Mouse (Mus musculus) frontal cortex, postnatal 25 days (tissue): ENCODE data around the gene Ror1.

ENCODE experiments used
- DNase-seq, 2 experiments: peaks; one replicate each; pipeline ENCODE4 v3.0.0; 2022; ENCODE audit warnings: low spot score in 2 of 2

The Ror1 gene

DNA sequence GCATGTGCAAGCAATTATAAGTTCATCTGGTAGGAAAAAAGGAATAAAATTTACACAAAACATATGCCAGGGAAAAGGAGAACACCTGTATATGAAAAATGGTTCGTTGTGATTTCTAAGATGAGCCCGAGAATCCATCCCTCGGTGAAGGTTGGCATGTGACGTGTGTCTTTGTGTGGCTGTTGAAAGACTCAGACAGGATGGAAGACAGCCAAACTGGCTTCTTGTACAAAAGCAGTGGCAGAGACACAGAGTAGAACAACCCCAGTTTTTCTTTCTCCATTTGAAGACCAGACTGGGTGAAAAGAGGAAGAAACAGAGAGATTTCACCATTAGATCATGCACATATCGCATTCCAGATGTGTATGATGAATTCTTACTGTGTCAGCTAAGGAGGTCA lies 62.8 kb downstream of the Ror1 start:
- no peak for DNase-seq

DNA sequence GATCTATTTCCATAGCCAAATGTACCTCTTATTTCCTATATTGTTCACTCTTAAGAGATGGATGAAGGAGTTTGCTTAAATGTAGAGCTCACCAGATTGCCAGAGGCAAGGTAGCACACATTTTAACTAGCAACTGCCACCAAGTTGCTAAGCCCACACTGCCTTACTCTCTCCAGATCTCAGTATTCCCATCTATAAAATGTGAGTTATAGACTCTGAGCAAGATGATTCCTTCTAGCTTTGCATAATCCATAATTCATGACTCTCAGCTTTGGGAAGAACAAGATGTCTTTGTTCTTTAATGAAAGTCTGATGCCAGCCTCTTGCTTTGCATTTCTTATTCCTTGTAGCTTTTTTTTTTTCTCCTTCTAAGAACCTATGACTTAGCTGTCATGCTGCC lies 64.6 kb downstream of the Ror1 start:
- no peak for DNase-seq

DNA sequence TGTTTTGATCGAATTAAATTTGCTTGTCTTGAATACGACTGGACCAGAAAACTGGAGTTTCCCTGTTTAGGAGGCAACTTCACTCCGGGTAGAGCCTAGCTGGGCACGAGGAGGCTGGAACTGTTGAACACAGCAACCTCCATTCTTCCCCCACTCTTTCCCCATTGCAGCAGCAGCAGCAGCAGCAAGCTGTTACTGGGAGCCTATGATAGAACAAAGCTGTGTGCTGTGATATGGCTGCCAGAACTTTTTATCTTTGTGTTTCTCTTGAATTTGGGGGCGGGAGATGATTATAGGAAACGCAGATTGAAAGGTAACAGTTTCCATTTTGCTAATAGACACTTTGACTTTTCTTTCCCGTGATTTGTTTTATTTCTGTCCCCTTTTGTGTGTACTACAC lies 70.2 kb downstream of the Ror1 start:
- no peak for DNase-seq

DNA sequence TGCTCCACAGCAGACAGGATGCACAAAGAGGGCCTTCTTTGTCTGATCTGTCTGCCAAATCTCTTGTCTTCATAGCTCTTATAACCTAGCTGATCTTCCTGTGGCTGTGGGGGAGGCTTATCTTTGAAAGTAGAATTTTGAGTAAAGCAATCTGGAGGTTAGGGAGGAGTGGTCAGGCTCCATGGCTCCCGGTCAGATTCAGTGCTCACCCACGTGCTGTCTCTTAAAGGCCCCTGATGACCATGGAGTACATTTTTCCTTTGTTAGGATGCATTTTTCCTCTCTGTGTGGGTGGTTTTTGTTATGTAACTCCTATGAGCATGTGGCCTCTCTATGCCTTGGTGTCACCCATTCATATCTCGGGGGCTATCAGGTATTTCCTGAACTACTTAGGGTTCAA lies 71.3 kb downstream of the Ror1 start:
- no peak for DNase-seq

DNA sequence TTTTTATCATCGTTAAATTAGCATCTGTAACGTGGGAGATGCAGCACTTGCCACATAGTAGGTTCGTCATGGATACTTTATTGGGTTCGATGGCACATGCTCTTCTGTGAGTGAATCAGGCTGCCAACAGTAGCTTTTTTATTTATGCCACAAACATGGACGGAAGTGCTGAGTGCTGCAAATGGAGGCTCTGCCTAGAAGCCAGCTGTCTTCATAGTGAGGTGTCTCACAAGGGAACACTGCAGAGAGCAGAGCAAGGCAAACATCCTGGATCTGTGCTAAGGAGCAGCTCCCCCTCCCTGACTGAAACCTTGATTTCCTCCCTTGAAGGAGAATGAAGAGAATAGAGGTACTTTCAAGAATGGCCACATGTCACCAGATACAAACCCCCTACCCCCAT lies 74.1 kb downstream of the Ror1 start:
- no peak for DNase-seq

DNA sequence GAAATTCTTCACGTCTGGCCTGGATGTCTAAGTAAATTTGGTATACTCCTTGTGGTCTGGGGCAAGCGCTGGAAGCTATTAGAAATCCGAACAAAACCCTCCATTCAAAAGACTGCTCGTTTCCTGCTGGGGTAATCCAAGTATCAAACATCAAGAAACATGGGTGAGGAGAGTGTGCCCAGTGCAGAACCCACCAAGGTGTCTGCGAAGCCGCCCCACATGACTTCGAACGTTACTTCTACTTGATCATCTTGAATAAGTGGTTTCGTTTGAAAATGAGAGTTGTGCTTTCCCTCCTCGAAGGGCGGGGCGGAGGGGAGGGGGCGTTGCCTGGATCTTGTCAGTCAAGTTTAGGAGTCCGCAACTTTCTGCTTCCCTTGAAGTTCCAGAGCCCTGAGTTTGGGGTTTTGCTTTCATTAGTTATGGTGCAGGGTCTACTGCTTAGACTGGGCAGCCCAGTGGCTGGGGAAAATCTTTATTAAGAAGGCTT lies 74.6 kb downstream of the Ror1 start:
- no peak for DNase-seq

DNA sequence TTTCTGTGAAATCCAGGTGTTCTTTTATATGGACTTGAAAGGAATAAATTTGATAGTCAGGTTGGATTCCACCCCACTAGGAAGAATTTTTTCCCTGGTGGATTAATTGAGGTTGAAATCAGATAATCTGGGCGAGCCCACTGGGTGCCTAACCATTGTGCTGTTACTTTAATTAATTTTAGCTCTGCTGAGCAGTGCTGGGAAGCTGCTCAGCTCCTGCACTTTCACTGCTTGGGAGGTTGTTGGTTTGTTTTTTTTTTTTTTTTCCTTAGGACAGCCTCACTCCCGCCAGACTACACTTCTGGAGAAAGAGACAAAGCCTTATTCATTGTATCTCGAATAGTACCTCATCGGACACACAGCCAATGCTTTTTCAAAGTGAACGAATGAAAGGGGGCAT lies 75.2 kb downstream of the Ror1 start:
- DNase-seq: no peak

DNA sequence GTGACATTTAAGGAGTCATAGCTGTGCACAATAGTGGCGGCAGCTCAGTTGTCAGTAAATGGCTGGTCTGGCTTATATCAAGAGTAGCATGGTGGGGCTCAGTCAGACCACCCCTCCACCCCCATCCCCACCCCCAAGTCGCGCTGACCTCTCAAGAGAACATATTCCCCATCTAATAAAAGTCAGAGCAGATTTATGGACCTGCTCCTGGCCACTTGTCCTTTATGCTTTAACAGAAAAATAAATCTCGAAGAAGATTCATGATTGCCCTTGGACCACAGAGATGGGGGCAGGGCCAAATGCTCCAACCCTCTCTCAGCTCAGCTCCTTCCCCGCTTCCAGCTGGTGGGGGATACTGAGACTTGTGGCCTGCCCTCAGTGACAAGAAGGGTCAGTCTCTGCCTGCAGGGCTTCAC lies 75.9 kb downstream of the Ror1 start:
- no peak for DNase-seq

DNA sequence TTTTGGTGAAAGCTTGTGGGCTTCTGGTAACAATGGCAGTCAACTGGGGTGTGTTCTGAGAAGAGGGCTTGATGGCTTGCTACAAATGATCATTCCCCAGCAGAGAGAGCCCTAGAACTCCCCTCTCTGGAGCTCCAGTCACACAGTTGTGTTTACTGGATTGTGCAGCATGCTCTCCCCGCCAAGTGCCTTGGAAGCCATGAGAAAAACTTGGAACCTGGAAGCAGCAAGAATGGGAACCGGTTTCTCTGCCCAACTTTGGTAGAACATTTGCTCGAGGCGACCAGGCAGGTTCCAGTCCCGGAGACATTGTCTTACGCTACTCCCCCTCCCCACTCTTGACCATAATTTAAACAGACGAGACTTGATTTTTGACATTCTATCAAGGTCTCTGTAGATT lies 80.0 kb downstream of the Ror1 start:
- DNase-seq: no peak

DNA sequence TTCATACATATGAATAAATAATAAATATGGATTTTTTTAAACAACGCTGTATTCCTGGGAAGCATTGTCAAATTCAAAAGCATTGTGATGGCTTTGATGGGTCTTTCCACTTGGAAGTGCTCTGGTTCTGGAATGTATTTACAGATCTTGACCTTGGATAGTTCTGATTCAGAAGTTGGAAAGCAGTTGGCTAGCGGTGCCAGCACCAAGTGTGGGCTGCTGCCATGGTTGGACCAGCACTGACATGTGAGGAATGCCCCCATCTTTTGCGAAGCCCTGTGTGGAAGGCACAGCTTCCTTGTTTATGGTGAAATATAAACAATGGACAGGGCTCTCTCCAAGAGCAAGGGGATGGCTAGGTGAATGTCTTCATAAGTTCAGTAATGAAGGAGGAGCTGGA lies 82.7 kb downstream of the Ror1 start:
- no peak for DNase-seq

DNA sequence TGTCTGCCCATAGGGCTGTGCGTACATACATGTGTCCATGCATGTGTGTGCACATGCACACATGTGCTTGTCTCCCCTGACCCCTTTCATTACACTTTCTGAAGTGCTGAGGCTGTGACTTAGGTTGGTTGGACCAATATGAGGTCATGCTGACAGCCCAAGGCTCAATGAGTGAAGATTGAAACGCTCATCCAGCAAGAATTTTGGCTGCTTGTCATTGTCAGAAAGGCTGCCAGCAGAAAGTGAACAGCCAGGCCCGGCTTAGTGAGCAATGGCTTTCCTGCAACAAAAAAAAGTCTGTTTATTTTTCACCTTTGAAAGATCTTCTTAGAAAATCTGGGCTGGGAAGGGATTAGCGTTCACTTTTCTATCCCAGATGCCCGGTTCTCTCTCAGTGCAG lies 86.1 kb downstream of the Ror1 start:
- no peak for DNase-seq

DNA sequence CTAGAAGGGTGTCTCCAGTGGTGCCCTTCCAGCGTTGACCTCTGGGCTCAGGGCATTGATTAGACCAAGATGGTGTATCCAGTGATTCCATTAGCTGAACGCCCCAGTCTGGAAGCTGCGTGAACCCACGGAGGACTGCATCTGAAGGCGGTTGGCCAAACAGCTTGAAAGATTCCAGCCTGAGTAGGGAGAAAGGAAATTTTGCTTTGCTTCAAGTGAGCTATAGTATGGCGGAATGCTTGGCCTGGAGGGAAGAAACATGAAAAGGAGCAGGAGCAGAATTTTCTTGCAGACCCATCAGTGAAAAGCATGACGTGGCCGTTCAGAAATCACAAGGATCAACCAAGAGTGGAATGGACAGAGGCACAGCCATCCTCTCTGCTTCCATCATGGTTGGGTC lies 91.2 kb downstream of the Ror1 start:
- no peak for DNase-seq

DNA sequence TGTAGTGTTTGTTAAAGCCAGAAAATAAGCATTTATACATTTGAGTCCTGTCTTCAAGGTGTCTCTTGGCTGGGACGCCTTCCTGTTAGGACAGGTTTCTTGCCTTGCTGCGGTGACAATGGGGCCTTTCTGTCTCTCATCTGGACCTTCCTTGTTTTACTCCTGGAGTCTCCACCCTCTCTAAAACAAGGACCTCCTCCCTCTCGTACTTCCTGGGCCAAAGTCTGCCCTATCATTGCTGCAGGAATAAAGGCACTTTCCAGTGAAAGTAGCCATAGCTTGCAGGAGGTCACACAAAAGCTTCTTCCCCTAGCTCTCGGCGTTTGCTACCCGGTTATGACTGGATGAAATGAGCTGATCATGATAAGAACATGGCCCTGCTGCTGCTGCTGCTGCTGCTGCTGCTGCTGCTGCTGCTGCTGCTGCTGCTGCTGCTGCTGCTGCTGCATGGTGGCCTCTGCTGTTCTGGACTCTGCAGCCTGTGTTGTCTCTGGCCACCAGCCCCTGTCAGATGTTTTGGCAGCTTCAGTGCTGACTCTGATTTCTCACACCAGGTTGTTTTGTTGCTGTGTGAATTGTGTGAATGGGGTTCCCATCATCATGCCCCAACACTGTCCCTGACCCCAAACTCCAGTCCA lies 92.1 kb downstream of the Ror1 start:
- DNase-seq: no peak

DNA sequence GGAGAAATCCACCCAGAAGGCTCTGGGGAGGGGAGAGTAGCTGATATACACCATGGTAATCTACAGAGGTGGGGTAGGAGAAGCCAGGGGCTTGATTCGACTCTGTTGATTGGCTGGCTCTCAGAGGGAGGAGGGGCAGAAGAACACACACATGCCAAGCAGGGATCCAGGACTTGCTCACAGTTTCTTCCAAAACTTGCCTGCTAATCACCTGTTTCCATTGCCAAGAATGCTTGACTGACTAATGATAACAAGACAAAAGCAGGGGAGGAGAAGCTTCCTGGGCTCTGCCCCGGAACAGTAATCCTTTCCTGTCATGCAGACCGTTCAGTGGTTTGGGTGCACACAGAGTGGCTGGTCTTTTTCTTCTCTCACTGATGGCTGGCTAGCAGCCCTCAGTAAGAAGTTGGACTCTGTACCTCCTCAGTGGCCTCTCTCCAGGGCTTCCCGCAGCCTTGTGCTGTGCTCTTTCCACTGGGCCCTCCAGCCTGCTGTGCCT lies 92.7 kb downstream of the Ror1 start:
- DNase-seq: no peak

DNA sequence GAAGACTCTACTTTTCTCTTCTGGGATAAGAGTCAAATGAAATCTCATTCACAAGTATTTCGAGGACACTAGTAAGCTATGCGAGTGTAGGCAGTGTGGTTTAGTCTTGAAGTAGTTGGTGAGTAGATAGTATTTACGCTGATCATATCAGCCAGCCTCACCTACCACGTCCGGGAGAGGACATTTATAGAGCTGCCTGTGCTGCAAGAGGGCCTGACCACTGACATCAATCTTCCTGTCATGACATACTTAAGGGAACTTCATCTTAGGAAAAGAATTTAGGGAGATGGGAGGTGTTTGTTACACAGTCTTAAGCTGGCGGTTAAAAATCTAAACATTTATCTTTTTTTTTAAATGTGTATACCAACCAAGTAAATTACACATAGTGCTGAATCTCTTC lies 95.9 kb downstream of the Ror1 start:
- DNase-seq: no peak

DNA sequence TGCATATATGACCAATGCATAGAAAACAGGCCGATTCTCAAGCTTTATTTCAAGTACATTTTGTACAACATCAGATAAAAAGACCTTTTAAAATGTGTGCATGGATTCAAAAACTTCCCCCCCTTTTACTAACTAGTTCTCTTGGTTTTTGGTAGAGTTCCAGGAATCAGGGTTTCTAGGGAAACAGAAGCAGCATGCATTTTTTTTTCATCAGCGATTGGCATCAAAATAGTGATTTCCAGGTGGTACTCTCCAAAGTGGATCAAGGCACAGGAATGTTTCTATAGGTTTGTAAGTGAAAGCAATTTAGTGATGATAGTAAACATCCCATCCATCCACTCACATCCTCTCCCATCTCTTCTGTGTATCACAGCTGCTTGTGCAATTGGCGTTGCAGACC lies 98.5 kb downstream of the Ror1 start:
- DNase-seq: no peak

DNA sequence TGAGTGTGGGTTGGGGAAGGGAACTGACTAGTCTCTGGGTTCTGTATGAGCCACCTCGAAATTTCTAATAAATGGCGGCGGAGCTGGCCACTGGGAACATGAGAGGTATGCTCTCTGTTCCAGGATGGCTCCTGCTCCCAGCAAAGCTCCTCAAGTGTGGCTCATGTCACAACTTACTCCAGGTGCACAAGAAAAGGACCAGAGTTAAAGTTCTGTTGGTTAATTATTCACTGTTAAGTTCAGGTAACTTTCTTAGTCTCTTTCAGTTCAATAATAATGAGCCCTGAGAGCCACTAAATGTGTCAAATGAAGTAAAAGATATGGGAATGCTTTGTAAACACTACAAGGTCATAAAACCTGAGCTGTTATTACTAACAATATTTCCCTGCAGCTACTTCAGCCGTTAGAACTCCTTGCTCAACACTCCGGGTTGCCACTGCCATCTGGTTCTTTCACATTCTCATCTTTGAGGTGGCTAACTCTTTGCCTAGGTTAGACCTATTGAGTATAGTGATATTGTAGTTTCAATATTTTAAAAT lies 100.7 kb downstream of the Ror1 start:
- DNase-seq: no peak

DNA sequence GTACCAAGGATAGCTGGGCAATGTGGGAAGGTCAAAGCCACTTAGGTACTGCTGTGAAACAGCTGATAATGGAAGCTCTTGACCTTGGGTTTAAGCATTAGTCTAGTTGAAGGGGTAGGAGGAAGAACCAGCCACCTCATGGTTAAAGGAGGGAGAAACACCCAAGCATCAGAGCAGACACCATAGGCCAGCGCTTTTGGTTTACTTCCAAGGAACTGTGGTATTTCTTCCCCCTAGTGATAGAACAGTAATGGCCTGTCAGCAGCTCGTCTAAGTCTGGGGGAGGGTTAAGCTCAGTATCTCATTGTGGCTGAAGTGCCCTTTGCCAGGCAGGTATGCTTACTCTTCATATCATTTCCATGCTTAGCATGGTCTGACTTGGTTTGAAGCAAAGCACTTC lies 102.7 kb downstream of the Ror1 start:
- no peak for DNase-seq

DNA sequence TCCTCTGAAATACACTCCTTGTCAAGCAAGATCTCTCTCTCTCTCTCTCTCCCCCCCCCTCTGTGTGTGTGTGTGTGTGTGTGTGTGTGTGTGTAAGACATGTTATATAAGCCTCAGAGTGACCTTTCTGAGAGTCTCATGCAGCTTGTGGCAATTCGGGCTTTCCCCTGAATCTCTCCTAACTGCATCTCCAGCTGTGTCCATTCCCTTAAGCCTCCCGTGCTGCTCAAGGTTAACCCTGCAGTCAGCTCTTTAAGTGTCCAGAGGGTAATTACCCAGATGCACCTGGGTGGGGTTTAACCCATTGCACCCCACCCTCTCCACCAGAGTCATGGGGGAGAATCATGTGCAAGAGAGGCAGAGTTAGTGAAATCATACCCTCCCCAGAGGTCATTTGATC lies 105.7 kb downstream of the Ror1 start:
- DNase-seq: no peak

DNA sequence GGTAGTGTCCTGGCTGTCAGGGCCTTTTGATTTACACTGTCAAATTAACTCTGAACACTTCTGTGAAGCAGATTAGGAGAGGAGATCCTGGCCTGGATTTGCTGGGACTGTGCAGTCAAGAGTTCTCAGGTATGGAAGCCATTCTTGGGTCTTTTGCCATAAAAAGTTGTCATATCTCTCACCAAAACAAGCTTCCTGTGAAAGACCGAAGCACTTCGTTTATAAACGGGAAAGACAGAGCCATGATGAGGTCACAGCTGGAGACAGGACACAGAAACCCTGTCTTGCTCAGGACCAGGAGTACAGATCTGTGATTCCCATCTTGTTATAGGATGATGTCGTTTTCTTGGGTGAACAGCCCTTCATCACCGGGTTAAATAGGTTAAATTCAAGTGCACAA lies 107.5 kb downstream of the Ror1 start:
- DNase-seq: no peak

DNA sequence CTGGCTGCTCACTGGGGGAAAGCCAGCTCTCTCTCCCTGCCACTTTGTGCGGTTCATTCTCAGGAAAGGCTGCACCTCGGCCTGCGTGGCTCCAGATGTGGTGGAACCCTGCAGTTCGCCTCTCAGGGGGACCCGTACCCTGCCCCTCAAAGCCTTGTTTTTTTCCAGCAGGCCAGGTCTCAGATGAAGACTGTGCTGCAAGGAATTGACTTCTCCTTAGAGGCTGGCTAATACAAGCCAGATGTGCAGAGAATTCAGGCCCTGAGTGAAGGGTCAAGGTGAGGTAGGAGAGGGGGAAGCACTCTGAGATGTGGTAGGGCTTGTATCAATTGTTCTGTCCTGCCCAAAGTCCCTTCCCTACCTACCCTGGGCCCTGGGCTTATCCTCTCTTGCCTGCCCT lies 108.1 kb downstream of the Ror1 start:
- DNase-seq: no peak

DNA sequence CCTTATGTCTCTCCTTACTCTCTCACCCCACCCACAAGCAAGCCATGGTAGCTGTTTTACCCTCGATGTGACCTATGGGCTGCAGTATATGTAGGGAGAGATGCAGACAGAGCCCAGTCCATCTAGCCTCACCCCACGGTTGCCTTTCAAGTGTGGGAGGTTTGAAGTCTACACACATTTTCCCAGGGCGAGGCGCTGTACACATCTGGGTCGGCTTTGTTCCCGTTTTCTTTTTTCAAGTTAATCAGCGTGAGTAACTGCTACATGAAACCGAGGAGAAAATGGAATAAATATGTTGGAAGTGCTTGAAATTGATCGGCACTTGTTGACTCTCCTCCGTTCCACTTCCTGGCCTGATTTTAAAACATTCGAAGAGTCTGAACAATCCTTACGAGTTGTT lies 108.8 kb downstream of the Ror1 start:
- no peak for DNase-seq

DNA sequence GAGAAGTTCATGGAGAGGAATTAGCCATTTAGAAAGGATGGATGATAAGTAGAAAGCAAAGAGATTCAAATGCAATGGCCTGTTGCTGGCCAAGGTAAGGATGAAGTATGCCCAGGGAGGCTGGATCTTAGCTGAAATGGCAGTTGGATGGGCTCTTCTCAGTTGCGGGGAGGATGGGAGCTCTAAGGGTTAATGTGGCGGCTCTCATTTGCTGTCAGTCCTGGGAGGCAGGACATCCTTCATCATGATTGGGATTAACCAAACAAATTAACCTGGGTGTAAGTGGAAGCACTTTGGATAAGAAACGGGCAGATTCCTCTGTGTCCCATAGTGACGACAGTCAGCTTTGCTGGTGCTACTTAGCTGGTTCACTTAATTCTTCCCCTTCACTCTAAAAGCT lies 112.5 kb downstream of the Ror1 start:
- DNase-seq: no peak

DNA sequence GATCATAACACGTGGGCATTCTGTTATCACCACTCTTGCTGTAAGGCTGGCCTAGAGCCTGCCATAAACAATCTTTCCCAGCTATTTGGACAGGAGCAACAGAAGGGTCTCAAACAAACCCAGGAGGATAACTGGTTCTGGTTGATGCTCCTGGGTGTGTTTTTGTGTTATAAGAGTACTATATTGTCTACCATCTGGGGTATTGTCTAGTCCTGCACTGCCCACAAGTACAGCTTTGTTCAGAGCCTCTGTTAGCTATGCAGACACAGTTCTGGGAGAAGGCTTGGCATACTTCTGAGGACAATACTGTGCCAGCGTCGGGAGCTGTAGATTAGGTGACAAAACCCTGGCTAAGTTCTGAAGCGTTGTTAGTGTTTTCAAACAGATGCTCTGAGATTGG lies 113.5 kb downstream of the Ror1 start:
- DNase-seq: no peak
